Mouse (Mus musculus) G1E (cell line): ENCODE data around the gene Sec13. TPM values are rescaled to one million over a fixed set of nuclear protein-coding genes. Genes with fewer than 3 reads are reported as not detected.
"Not testable (repeated sequence)": the region's sequence is repeated elsewhere in the genome, so short reads cannot be mapped to it uniquely, and the experiment has no call there.

Source experiments
- ATAC-seq: 2 replicates; pipeline ENCODE4 v1.8.0; 2016; ENCODE audit warnings: mild to moderate bottlenecking; ENCODE audit not compliant: insufficient number of reproducible peaks, poor library complexity, low FRiP score, severe bottlenecking; ENCODE audit errors: extremely low read depth
- DNase-seq: peaks from one replicate; pipeline ENCODE4 v3.0.0; 2012; ENCODE audit warnings: low spot score
- H3K27me3 ChIP-seq: 2 replicates; pipeline ENCODE4 v1.6.1; 2012; ENCODE audit warnings: mild to moderate bottlenecking, low read length, inconsistent platforms; ENCODE audit not compliant: insufficient read depth
- H3K36me3 ChIP-seq: replicated peaks from 2 replicates; pipeline ENCODE3; 2012; ENCODE audit warnings: mild to moderate bottlenecking, inconsistent platforms
- H3K4me1 ChIP-seq: 2 replicates; pipeline ENCODE4 v1.6.1; 2012; ENCODE audit warnings: low read depth, low read length, inconsistent platforms, mixed read lengths; ENCODE audit not compliant: insufficient read depth
- H3K4me3 ChIP-seq: 2 replicates; pipeline ENCODE4 v1.5.1; 2012; ENCODE audit warnings: low read depth, mild to moderate bottlenecking, inconsistent platforms, low read length, moderate library complexity, mixed read lengths
- H3K9me3 ChIP-seq: replicated peaks from 2 replicates; pipeline ENCODE4 v1.6.1; 2012; ENCODE audit warnings: inconsistent platforms
- CTCF ChIP-seq: IDR thresholded peaks from 2 replicates; pipeline ENCODE4 v1.5.1; 2012; ENCODE audit warnings: low read depth, low read length, inconsistent platforms, mixed read lengths
- GATA1 ChIP-seq: IDR thresholded peaks from 2 replicates; pipeline ENCODE4 v1.6.1; 2012; ENCODE audit warnings: borderline replicate concordance, low read length, inconsistent platforms, mixed read lengths
- GATA2 ChIP-seq: IDR thresholded peaks from 2 replicates; pipeline ENCODE4 v1.6.1; 2012; ENCODE audit warnings: low read depth, low read length, inconsistent platforms, borderline replicate concordance
- POLR2AphosphoS5 ChIP-seq: IDR thresholded peaks from 2 replicates; pipeline ENCODE4 v1.6.1; 2012; ENCODE audit warnings: low read depth, low read length, inconsistent platforms; ENCODE audit not compliant: insufficient replicate concordance
- TAL1 ChIP-seq: conservative IDR thresholded peaks from 2 replicates; pipeline ENCODE4 v1.6.1; 2012; ENCODE audit warnings: low read depth, low read length, inconsistent platforms, mixed read lengths
- polyA plus RNA-seq: library from polyadenylated mRNA; stranded (reverse); fragments of >175 nt; gene quantifications from 2 replicates; pipeline ENCODE4 v1.2.3, GENCODE M21; 2012
- total RNA-seq, 2 experiments: library from RNA; stranded (forward) in 1 of 2; stranded (reverse) in 1 of 2; fragments of 200-1000 nt in 1 of 2; fragments of >200 nt in 1 of 2; fragmentation: Nextera tagmentation in 1 of 2; gene quantifications; 2 replicates each; pipeline ENCODE4 v1.2.3; 2014 to 2017

The Sec13 gene
- total and polyA plus RNA-seq, 3 experiments: 30.9 to 172 (median 73.3) TPM

- H3K4me3 ChIP-seq: no peak overlapping the region
- TF ChIP-seq GATA2: no peak
- TF ChIP-seq CTCF: no peak
- no peak for TF ChIP-seq GATA1
- TF ChIP-seq POLR2AphosphoS5: no peak
- no peak for TF ChIP-seq TAL1
Measured at GRCm38 (mm10) chr6:113714797-113715196, 25.7 kb downstream of the Sec13 start.

GRCm38 (mm10) chr6:113714276-113714675 lies 26.3 kb downstream of the Sec13 start:
- ATAC-seq: peak; percentile 61
- Histone ChIP-seq H3K9me3 (no peaks in the 10 kb centered on the region), H3K36me3 (peaks cover 99% of the 10 kb centered on the region), H3K27me3 (no peaks in the 10 kb centered on the region), H3K4me1 (peaks cover 29% of the 10 kb centered on the region), H3K4me3 (no peak overlapping the region)
- DNase-seq: peak; percentile 11
- TF ChIP-seq CTCF (no peak), GATA1 (no peak), TAL1 (no peak), GATA2 (no peak), POLR2AphosphoS5 (no peak)

More at GRCm38 (mm10) chr6:113714797-113715196, 25.7 kb downstream of the Sec13 start:
- H3K9me3 ChIP-seq: no peaks in the 10 kb centered on the region
- H3K36me3 ChIP-seq: peaks cover 99% of the 10 kb centered on the region
- DNase-seq (no peak), ATAC-seq (no peak)
- peaks cover 29% of the 10 kb centered on the region for H3K4me1 ChIP-seq
- H3K27me3 ChIP-seq: no peaks in the 10 kb centered on the region

- not testable (repeated sequence) for H3K27me3 ChIP-seq, ATAC-seq, DNase-seq, H3K4me3 ChIP-seq, H3K9me3 ChIP-seq
- H3K36me3 ChIP-seq: peaks cover 99% of the 10 kb centered on the region
- H3K4me1 ChIP-seq: peaks cover 29% of the 10 kb centered on the region
Measured at GRCm38 (mm10) chr6:113713389-113713788, 27.2 kb downstream of the Sec13 start.

- Histone ChIP-seq H3K4me1 (peaks cover 29% of the 10 kb centered on the region), H3K27me3 (no peaks in the 10 kb centered on the region), H3K4me3 (no peak overlapping the region), H3K36me3 (peaks cover 99% of the 10 kb centered on the region), H3K9me3 (no peaks in the 10 kb centered on the region)
- no peak for TF ChIP-seq TAL1
- TF ChIP-seq GATA1: no peak
- no peak for TF ChIP-seq GATA2
- TF ChIP-seq POLR2AphosphoS5: no peak
- TF ChIP-seq CTCF: no peak
- no peak for ATAC-seq
- DNase-seq: no peak
Measured at GRCm38 (mm10) chr6:113712718-113713117, 27.8 kb downstream of the Sec13 start.

GRCm38 (mm10) chr6:113697222-113698205 lies 43.0 kb downstream of the Sec13 start:
- TF ChIP-seq CTCF: no peak
- TF ChIP-seq GATA2: no peak
- TF ChIP-seq POLR2AphosphoS5: no peak
- Histone ChIP-seq H3K4me3 (peak overlapping the region; percentile 97), H3K36me3 (peaks cover 61% of the 10 kb centered on the region), H3K4me1 (peaks cover 73% of the 10 kb centered on the region), H3K9me3 (no peaks in the 10 kb centered on the region), H3K27me3 (no peaks in the 10 kb centered on the region)
- DNase-seq (peak; percentile 46), ATAC-seq (no peak)

GRCm38 (mm10) chr6:113696582-113697221 lies 43.8 kb downstream of the Sec13 start, which contains the start of gene Tatdn2:
Tatdn2 (plus strand) TSS chr6:113697050.
- TF ChIP-seq CTCF: no peak
- TF ChIP-seq POLR2AphosphoS5: no peak
- TF ChIP-seq GATA1: no peak
- no peak for TF ChIP-seq TAL1
- no peak for TF ChIP-seq GATA2
- Histone ChIP-seq H3K36me3 (peaks cover 56% of the 10 kb centered on the region), H3K9me3 (no peaks in the 10 kb centered on the region), H3K4me1 (peaks cover 73% of the 10 kb centered on the region), H3K27me3 (no peaks in the 10 kb centered on the region), H3K4me3 (peak within 1 kb of the TSS; percentile 97)
- ATAC-seq (peak; percentile 96), DNase-seq (peak; percentile 95)
